ENCODE assay signal across 11 mouse cellular contexts in genomic region chr2:45225364-45226044, GRCm38 (mm10).
DNase-seq lines count a peak whose midpoint lies in the region; ATAC-seq and TF ChIP-seq lines count a peak whose summit lies in the region.
"Had no signal": no experiment of that assay in that cellular context is flagged by ENCODE, and none has a peak within 500 bp of the region (broad histone marks: within the 10 kb centered on the region; RNA-seq: fewer than 3 reads in every experiment).

No protein-coding gene starts in this region.

- TF ChIP-seq POLR2A in brain, embryonic 14.5 days (IDR thresholded peaks at IDR 0.05; ENCODE audit: borderline replicate concordance, extremely low read depth, insufficient read depth, insufficient read length, poor library complexity, severe bottlenecking): no peak

- peaks cover 13% of the 10 kb centered on the region for H3K4me1 ChIP-seq in forebrain, embryonic 11.5 days (replicated peaks; ENCODE audit: control insufficient read depth, insufficient read depth, low read length)
- H3K4me1 ChIP-seq in hindbrain, embryonic 16.5 days (ENCODE audit: control insufficient read depth, insufficient read depth, low read depth, low read length): 0 out of 2 replicates have a peak, but pooled peaks cover 3% of the 10 kb centered on the region
- H3K4me1 ChIP-seq in neural tube, embryonic 11.5 days (ENCODE audit: control insufficient read depth, insufficient read depth, low read length): peaks cover 4% of the 10 kb centered on the region; the same call in 1 of the 2 replicates

- intact Hi-C loops in left cerebral cortex, adult 2 months (cut with DNase I): no loop called here

- H3K27me3 ChIP-seq in forebrain, embryonic 11.5 days (ENCODE audit: control insufficient read depth, insufficient read depth, low read length): no peaks in the 10 kb centered on the region
- H3K27me3 ChIP-seq in hindbrain, embryonic 16.5 days (replicated peaks; ENCODE audit: control insufficient read depth, insufficient read depth, low read length): no peaks in the 10 kb centered on the region
- H3K27me3 ChIP-seq in neural tube, embryonic 11.5 days (ENCODE audit: control insufficient read depth, insufficient read depth, low read length): no peaks in the 10 kb centered on the region

- peak; percentile 95 for DNase-seq in brain, embryonic 14.5 days (ENCODE audit: low read depth)
- DNase-seq in forebrain, embryonic 11.5 days (ENCODE audit: low spot score): peak; percentile 78
- DNase-seq in neural tube, embryonic 11.5 days (ENCODE audit: low spot score): peak; percentile 74
- DNase-seq in adrenal gland, adult 2 months: no peak
- no peak for DNase-seq in left cerebral cortex, adult 2 months (ENCODE audit: extremely low spot score in 1 of 2, low spot score in 2 of 2)
- DNase-seq in testis, postnatal 14 days (ENCODE audit: low spot score): no peak
- no peak for DNase-seq in left cerebral cortex, adult 11 months (ENCODE audit: low spot score)
- DNase-seq: cerebellum, postnatal 25 days; kidney, postnatal 14 days; left cerebral cortex, postnatal 4 days had no signal

- H3K36me3 ChIP-seq in forebrain, embryonic 11.5 days (ENCODE audit: control insufficient read depth, insufficient read depth, low read length): no peaks in the 10 kb centered on the region
- H3K36me3 ChIP-seq in hindbrain, embryonic 16.5 days (ENCODE audit: control insufficient read depth, insufficient read depth, low read length): no peaks in the 10 kb centered on the region
- H3K36me3 ChIP-seq in neural tube, embryonic 11.5 days (ENCODE audit: control insufficient read depth, insufficient read depth, low read length): no peaks in the 10 kb centered on the region

- no peak overlapping the region for H3K9ac ChIP-seq in forebrain, embryonic 11.5 days (ENCODE audit: low read length)
- H3K9ac ChIP-seq in hindbrain, embryonic 16.5 days (ENCODE audit: low read depth, low read length): no peak overlapping the region
- no peak overlapping the region for H3K9ac ChIP-seq in neural tube, embryonic 11.5 days (ENCODE audit: low read length)

- H3K4me2 ChIP-seq in forebrain, embryonic 11.5 days (ENCODE audit: low read depth, low read length, severe bottlenecking): no peak overlapping the region
- no peak overlapping the region for H3K4me2 ChIP-seq in hindbrain, embryonic 16.5 days (ENCODE audit: low read length)
- 0 out of 2 replicates have a peak overlapping the region, but pooled peaks have one; percentile 3 for H3K4me2 ChIP-seq in neural tube, embryonic 11.5 days (ENCODE audit: low read depth)

- H3K27ac ChIP-seq in forebrain, embryonic 11.5 days (ENCODE audit: low read depth, low read length): peak overlapping the region; percentile 78
- no peak overlapping the region for H3K27ac ChIP-seq in hindbrain, embryonic 16.5 days (ENCODE audit: low read depth, low read length)
- H3K27ac ChIP-seq in neural tube, embryonic 11.5 days (ENCODE audit: low read depth, low read length): peak overlapping the region; percentile 70
- no peak overlapping the region for H3K27ac ChIP-seq in left cerebral cortex, adult 2 months

- ATAC-seq in forebrain, embryonic 11.5 days (replicated peaks; ENCODE audit: low FRiP score): peak; percentile 96
- peak; percentile 83 for ATAC-seq in hindbrain, embryonic 16.5 days
- ATAC-seq in neural tube, embryonic 11.5 days (ENCODE audit: insufficient read depth, low FRiP score, low TSS enrichment): peak; percentile 90

- TF ChIP-seq CTCF in brain, embryonic 14.5 days (IDR thresholded peaks at IDR 0.05; ENCODE audit: borderline replicate concordance, extremely low read depth, insufficient read depth, insufficient read length): no peak
- no peak for TF ChIP-seq CTCF in left cerebral cortex, adult 2 months (IDR thresholded peaks at IDR 0.05)

- no peak overlapping the region for H3K4me3 ChIP-seq in forebrain, embryonic 11.5 days (ENCODE audit: low read depth, low read length)
- no peak overlapping the region for H3K4me3 ChIP-seq in hindbrain, embryonic 16.5 days (ENCODE audit: low read length)
- no peak overlapping the region for H3K4me3 ChIP-seq in neural tube, embryonic 11.5 days (ENCODE audit: low read depth, low read length)
- no peak overlapping the region for H3K4me3 ChIP-seq in left cerebral cortex, adult 2 months

- no peaks in the 10 kb centered on the region for H3K9me3 ChIP-seq in forebrain, embryonic 11.5 days (ENCODE audit: control insufficient read depth, low read length)
- H3K9me3 ChIP-seq in hindbrain, embryonic 16.5 days (ENCODE audit: control insufficient read depth, low read length): no peaks in the 10 kb centered on the region
- H3K9me3 ChIP-seq in neural tube, embryonic 11.5 days (ENCODE audit: control insufficient read depth, low read length): no peaks in the 10 kb centered on the region

- 7% methylated on average over 9 of the region's 9 CpGs for WGBS in forebrain, embryonic 11.5 days
- WGBS in hindbrain, embryonic 16.5 days: 20% methylated on average over 9 of the region's 9 CpGs
- 15% methylated on average over 9 of the region's 9 CpGs for WGBS in neural tube, embryonic 11.5 days

Comparison
In these comparisons a context has a peak if more than half of its experiments do, and no peak if none do; other contexts are left out.
1. DNase-seq: peak in brain, embryonic 14.5 days (single experiment), forebrain, embryonic 11.5 days (single experiment) and neural tube, embryonic 11.5 days (single experiment); none in adrenal gland, adult 2 months (single experiment), left cerebral cortex, adult 2 months (0 of 2), testis, postnatal 14 days (single experiment) and left cerebral cortex, adult 11 months (single experiment).
2. H3K27ac ChIP-seq: peak in forebrain, embryonic 11.5 days (single experiment) and neural tube, embryonic 11.5 days (single experiment); none in hindbrain, embryonic 16.5 days (single experiment) and left cerebral cortex, adult 2 months (single experiment).
3. Peak in every context shown above with its lines, with median percentiles within 50 percentile points of each other: ATAC-seq.